Mouse (Mus musculus) cortical plate, adult 2 months (tissue): Measurements from ENCODE around the gene Letmd1.

Experiments
- CTCF ChIP-seq: fragments of 200-500 bp; IDR thresholded peaks from 2 replicates; pipeline ENCODE4 v1.5.1; 2011; ENCODE audit warnings: mild to moderate bottlenecking, control low read depth, low read length; ENCODE audit not compliant: insufficient read depth; ENCODE audit errors: extremely low read depth
- POLR2A ChIP-seq: fragments of 200-500 bp; IDR thresholded peaks from 2 replicates; pipeline ENCODE4 v1.6.1; 2011; ENCODE audit warnings: mild to moderate bottlenecking, low read length, control low read depth; ENCODE audit not compliant: insufficient read depth; ENCODE audit errors: extremely low read depth

DNA sequence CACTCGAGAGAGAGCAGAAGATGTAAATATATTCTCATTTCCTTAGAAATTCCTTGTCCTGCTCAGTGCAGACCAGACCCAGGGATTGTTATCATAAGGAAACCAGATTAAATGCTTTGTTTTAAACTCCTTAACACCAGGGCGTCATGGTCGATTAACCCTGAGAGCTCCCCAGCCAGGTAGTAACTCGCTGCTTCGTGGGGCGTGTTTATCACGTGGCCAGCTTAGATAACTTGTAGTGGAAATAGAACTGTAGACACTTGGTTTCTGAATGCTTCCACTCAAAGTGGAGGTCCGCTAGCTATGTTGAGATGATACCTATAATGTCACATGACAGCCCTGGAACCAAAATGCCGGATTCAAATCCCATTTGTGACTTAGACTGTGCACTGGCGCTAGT lies 1.2 kb downstream of the Letmd1 start:
- TF ChIP-seq CTCF, result no peak
- TF ChIP-seq POLR2A, result no peak
